Mouse (Mus musculus) bone marrow macrophage, adult 2 months (primary cell): Measurements from ENCODE around the gene Socs3. TPM values are rescaled to one million over a fixed set of nuclear protein-coding genes. Genes with fewer than 3 reads are reported as not detected.
A peak's percentile ranks its signal among the peaks of the same experiment; 100 is the strongest.

Experiments used
- H3K27ac ChIP-seq: 2 replicates; pipeline ENCODE4 v1.5.1; 2012; ENCODE audit warnings: low read depth, low read length; ENCODE audit not compliant: insufficient read depth
- H3K4me1 ChIP-seq: 2 replicates; pipeline ENCODE4 v1.6.1; 2012; ENCODE audit warnings: low read length; ENCODE audit not compliant: control insufficient read depth, insufficient read depth
- H3K4me3 ChIP-seq: 2 replicates; pipeline ENCODE4 v1.5.1; 2012; ENCODE audit warnings: mild to moderate bottlenecking, low read length, moderate library complexity; ENCODE audit not compliant: insufficient read depth
- CTCF ChIP-seq: IDR thresholded peaks from 2 replicates; pipeline ENCODE4 v1.5.1; 2012; ENCODE audit warnings: low read depth, mild to moderate bottlenecking, low read length, moderate library complexity
- POLR2A ChIP-seq: IDR thresholded peaks from 2 replicates; pipeline ENCODE4 v1.6.1; 2012; ENCODE audit warnings: mild to moderate bottlenecking, low read depth, low read length, borderline replicate concordance
- polyA plus RNA-seq: library from polyadenylated mRNA; stranded (reverse); fragments of >200 nt; gene quantifications from 2 replicates; pipeline ENCODE4 v1.2.4, GENCODE M21; 2012; ENCODE audit not compliant: missing spikeins, insufficient read depth, insufficient read length

Gene Socs3
- polyA plus RNA-seq, 1 experiment: 6.9 TPM

DNA sequence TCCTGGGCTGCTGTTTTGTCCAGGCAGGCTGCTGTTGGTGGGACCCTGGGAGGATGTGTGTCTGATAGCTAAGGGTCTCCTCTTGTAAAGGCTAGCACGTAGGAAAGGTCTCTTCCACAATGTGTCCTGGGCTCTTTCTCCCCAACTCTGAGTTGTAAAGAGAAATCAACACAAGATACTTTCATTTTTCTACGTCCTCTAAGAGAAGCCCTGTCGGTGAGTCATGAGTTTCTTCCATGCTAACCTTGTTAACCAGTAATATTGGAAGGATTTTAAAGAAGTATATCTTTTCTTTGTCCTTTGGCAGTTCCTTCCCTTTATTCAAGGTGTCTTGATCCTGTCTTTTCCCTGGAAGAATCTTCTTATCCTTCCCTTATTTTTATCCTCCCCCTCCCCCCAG, 25.8 kb upstream of the Socs3 start:
- TF ChIP-seq CTCF (no peak), POLR2A (no peak)
- Histone ChIP-seq H3K4me3 (no peak overlapping the region), H3K4me1 (peaks cover 76% of the 10 kb centered on the region), H3K27ac (no peak overlapping the region)

DNA sequence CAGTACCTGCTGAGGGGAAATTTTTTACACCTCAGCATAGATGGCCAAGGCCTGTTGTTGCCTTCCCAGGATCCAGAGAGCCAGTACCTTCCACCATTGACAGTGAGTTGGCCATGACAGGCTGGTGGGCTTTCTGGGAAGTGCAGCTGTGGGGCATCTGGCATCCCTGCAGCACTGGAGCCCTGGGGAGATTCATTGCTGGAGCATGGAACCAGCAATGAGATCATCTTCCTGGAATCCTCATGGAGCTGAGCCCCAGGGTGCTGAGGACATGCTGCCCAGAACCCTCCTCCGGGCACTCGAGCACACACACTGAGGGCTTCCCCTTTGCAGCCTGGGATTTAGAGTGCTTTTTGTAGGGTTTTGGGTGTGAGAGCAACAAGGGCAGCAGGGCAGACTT, 25.4 kb upstream of the Socs3 start:
- no peak overlapping the region for H3K27ac ChIP-seq
- H3K4me3 ChIP-seq: no peak overlapping the region
- no peak for TF ChIP-seq CTCF
- no peak for TF ChIP-seq POLR2A
- H3K4me1 ChIP-seq: peaks cover 76% of the 10 kb centered on the region

DNA sequence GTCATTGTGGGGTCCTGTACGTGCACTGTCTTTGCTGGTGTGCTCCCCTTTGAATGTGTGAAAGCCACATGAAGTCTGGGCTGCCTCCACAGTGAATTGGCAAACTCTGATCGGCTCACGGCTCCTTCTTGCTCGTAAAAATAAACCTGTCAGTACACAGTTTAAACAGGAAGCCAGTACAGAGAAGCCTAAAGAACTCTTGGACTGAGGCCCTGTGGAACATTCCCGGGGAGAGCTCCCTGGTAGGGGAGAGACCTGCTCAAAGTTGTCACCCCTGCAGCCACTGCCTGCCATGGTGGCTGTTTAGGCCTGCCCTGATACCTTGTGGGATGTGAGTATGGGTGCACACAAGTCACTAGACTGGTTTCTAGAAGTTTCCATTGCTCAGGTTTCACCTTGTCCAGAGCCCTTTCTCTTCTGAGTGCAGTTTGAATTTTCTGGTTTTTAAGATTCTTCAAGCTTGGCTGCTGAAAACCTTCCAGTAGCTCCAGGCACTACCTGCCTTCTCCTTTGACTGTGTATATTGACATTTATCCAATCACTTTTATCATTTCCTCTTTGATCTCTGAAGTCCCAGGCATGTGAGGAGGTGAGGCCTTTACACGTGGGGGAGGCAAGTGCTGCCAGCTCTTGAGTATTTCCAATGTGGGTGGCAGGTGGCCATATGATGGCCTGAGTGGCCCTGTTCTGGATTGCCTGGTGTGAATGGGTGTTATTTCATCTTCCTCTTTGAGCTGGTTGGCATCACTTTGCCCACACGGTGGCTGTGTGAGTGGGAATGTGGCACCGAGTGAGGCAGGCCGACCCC, 24.6 kb upstream of the Socs3 start:
- no peak overlapping the region for H3K4me3 ChIP-seq
- TF ChIP-seq CTCF: no peak
- TF ChIP-seq POLR2A: no peak
- peaks cover 72% of the 10 kb centered on the region for H3K4me1 ChIP-seq
- peak overlapping the region; percentile 34; the same call in 1 of the 2 replicates for H3K27ac ChIP-seq

DNA sequence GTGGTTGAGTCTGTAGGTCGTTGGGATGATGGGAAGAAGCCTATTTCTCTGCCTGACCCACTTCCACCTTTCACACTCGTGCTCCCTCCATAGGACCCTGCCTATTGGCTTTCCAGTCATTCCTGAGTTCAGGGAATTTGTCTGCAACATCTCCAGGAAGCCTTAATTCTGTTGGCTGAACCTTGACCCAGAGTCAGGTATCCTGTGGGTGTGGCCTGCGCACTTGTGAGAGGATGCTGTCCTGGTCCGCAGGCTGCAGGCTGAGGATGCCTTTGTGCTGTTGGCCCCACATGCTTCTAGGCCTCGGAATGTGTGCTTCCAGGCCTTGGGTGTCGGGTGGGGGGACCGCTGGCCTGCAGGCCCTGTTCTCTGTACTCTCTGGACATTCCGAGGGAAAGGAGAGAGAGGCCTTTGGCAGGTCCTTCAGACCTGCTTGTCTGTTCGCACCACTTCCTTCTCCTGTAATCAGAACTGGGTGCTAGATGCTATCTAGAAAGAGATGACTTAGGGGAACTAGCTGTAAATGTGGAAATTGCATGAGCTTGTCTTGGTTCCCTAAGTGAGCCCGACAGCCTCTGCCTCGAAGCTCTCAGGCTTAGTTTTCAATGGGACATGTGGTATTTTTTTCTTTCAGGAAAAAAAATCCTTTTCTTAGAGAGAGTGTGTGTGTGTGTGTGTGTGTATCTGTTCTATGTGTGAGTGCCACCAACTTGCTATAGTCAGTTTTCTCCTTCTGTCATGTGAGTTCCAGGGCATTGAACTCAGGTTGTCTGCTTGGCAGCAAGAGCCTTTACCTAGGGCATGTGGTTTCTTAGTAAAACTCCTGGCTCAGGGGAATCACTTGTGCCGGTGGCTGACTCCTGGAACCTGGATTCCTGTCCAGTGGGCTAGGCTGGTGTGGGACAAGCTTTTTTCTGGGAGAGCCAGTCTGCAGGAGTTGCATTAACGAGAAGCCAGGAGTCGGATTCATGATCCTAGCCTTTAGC, 23.6 kb upstream of the Socs3 start:
- Histone ChIP-seq H3K27ac (peak overlapping the region; percentile 53), H3K4me3 (no peak overlapping the region), H3K4me1 (peaks cover 71% of the 10 kb centered on the region)
- TF ChIP-seq CTCF: no peak
- no peak for TF ChIP-seq POLR2A

DNA sequence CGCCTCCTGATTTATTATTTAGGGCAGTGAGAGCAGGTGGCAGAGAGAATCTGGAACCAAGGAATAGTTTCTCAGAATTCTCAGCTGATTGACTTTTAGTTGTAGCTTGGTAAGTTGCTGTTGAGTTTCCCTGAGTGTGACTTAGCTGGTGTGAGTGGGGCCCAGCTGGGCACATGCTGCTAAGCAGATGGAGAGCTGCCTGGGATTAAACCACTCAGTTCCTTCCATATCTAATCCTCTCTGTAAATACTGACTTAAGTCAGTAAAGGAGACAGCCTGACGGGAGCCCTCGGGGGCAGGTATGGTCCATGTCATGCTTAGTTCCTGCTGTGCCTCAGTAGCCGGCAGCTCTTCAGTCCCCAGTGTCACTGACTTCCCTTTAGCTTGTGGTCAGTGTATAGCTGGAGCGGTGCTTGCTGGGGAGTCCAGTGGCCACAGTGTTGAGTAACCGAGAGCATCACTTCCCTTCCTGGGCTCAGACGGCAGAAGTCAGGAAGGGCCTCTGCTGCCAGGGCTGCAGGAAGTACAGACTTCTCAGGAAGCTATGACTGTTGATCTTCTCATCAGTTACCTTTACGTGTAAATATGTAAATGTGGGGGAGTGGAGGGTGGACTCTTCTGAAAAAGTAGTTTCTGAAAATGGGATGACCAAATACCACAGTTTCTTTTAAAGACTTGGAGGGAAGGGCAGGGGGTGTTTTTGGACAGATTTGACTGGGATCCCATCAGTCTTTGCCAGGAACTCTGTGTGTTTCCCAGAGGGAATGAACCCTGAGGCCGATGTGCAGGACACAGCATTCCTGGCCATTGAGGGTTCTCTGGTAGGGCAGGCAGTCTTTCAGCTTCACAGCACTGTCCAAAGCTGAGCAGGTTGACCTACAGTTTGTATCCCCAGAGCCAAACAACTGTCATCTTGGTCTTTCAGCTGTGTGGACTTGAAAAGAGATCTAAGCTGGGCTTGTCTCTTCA, 21.9 kb upstream of the Socs3 start:
- TF ChIP-seq CTCF: no peak
- no peak for TF ChIP-seq POLR2A
- Histone ChIP-seq H3K4me3 (no peak overlapping the region), H3K27ac (peak overlapping the region; percentile 79), H3K4me1 (peaks cover 75% of the 10 kb centered on the region)

DNA sequence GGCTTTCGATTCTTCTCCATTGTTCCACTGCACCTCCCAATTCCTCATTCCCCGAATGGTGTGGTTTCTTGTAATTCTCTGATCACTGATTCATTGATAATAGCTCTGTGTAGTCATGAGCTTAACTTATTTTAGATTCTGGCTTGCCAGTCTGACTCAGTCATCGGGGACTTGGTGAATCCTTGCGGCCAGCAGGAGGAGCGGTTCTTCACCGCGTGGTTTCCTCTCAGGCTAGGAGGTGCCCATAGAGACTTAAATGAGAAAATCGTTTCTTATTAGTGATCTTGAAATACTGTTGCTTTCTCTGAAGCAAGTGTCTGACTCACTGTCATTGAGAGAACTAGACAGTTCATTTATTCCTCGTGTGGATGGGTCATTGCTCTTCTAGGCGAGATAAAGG, 20.1 kb upstream of the Socs3 start:
- 0 out of 2 replicates have a peak, but pooled peaks have one; percentile 16 for TF ChIP-seq CTCF
- no peak for TF ChIP-seq POLR2A
- H3K4me1 ChIP-seq: peaks cover 61% of the 10 kb centered on the region
- H3K4me3 ChIP-seq: peak overlapping the region; percentile 17
- peak overlapping the region; percentile 90 for H3K27ac ChIP-seq

DNA sequence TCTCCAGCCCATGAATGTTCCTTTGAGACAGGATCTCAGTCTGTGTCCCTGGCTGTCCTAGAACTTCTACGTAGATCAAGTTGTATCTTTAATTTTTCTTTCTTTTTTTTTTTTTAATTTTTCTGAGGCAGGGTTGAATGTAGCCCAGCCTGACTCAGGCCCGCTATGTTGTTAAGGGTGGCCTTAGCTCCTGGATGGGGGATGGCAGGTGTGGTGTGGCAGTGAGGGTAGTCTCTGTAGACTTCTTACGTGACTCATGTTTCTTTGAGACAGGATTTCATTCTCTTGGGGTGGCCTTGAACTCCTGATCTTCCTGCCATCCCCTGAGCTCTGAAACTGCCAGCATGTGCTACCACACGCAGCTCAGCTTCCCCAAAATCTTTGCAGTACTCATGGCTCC, 19.4 kb upstream of the Socs3 start:
- TF ChIP-seq POLR2A (no peak), CTCF (no peak)
- H3K4me3 ChIP-seq: peak overlapping the region; percentile 17
- H3K27ac ChIP-seq: peak overlapping the region; percentile 90
- peaks cover 54% of the 10 kb centered on the region for H3K4me1 ChIP-seq

DNA sequence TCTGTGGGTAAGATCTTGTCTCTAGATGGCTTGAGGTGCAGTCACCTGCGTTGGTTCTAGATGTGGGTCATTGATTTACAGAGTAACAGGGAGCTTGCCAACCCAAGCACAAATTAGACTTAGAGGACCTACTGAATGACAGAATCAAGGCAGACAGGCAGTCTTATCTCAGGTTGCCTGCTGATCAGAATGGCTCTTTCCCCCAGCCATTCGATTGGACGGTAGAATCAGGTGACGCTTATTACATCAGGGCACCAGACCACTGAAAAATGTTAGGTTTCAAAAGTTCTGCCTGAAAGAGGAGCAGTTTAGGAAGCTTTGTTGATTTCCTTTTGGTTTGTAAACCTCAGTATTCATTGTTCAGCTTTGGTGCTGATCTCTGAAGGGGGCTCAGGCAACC, 18.1 kb upstream of the Socs3 start:
- peaks cover 44% of the 10 kb centered on the region for H3K4me1 ChIP-seq
- H3K27ac ChIP-seq: peak overlapping the region; percentile 84
- TF ChIP-seq POLR2A (no peak), CTCF (no peak)
- H3K4me3 ChIP-seq: peak overlapping the region; percentile 92

DNA sequence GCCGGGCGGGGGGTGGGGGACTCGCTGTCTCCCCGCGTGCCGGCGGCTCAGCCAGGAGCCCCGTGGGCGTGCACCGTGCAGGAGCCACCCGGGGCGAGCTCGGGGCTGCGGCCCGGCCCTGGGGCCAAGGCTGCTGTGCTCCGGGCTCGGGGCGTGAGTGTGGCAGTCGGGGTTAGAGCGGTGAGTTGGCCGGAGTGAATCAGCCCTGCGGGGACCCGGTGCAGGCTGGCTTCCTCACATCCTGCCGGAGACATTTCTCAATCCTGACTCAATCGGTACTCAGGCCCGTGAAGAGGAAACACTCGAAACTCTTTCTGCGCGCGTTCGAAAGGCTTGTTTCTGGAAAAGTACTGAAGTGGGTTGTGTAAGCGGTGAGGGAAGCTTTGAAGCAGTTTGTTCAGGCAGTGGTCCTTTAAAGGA, 17.2 kb upstream of the Socs3 start:
- Histone ChIP-seq H3K4me1 (peaks cover 34% of the 10 kb centered on the region), H3K27ac (peak overlapping the region; percentile 84), H3K4me3 (peak overlapping the region; percentile 92)
- TF ChIP-seq CTCF: no peak
- no peak for TF ChIP-seq POLR2A
